Mouse (Mus musculus): ENCODE measurements around the gene Fbxw7. TPM values are rescaled to one million over a fixed set of nuclear protein-coding genes. Genes with fewer than 3 reads are reported as not detected.
"Not testable (repeated sequence)": the region's sequence is repeated elsewhere in the genome, so short reads cannot be mapped to it uniquely, and the experiment has no call there.

Gene Fbxw7
- polyA plus RNA-seq, 1 experiment, result not detected

GRCm38 (mm10) chr3:84839499-84839898 is 24.4 kb downstream of the Fbxw7 start:
- TF ChIP-seq POLR2A (IDR thresholded peaks at IDR 0.05; ENCODE audit: insufficient read depth, low read depth, low read length), result no peak
- TF ChIP-seq CTCF (IDR thresholded peaks at IDR 0.05; ENCODE audit: insufficient read depth, low read depth, low read length), result no peak
- no peak overlapping the region for H3K27ac ChIP-seq (ENCODE audit: insufficient read depth, low read depth, low read length)
- 76% methylated on average over 5 of the region's 5 CpGs for WGBS
- H3K4me1 ChIP-seq (ENCODE audit: control insufficient read depth, insufficient read depth, low read length), result 0 out of 2 replicates have a peak, but pooled peaks cover 2% of the 10 kb centered on the region
- no peak overlapping the region for H3K4me3 ChIP-seq (ENCODE audit: insufficient read depth, low read depth, low read length)

GRCm38 (mm10) chr3:84841271-84841670 is 26.2 kb downstream of the Fbxw7 start:
- no peak for TF ChIP-seq POLR2A (IDR thresholded peaks at IDR 0.05; ENCODE audit: insufficient read depth, low read depth, low read length)
- 95% methylated on average over 4 of the region's 4 CpGs for WGBS
- no peak overlapping the region for H3K27ac ChIP-seq (ENCODE audit: insufficient read depth, low read depth, low read length)
- H3K4me1 ChIP-seq (ENCODE audit: control insufficient read depth, insufficient read depth, low read length), result 0 out of 2 replicates have a peak, but pooled peaks cover 2% of the 10 kb centered on the region
- no peak overlapping the region for H3K4me3 ChIP-seq (ENCODE audit: insufficient read depth, low read depth, low read length)

- Histone ChIP-seq H3K4me3 (ENCODE audit: insufficient read depth, low read depth, low read length) (no peak overlapping the region), H3K27ac (ENCODE audit: insufficient read depth, low read depth, low read length) (no peak overlapping the region), H3K4me1 (ENCODE audit: control insufficient read depth, insufficient read depth, low read length) (0 out of 2 replicates have a peak, but pooled peaks cover 2% of the 10 kb centered on the region)
- no peak for TF ChIP-seq POLR2A (IDR thresholded peaks at IDR 0.05; ENCODE audit: insufficient read depth, low read depth, low read length)
- TF ChIP-seq CTCF (IDR thresholded peaks at IDR 0.05; ENCODE audit: insufficient read depth, low read depth, low read length), result no peak
- WGBS, result 91% methylated on average over 2 of the region's 2 CpGs
These were observed 27.7 kb downstream of the Fbxw7 start for GRCm38 (mm10) chr3:84842793-84843192.

GRCm38 (mm10) chr3:84843594-84843993 is 28.5 kb downstream of the Fbxw7 start:
- Histone ChIP-seq H3K27ac (ENCODE audit: insufficient read depth, low read depth, low read length) (no peak overlapping the region), H3K4me1 (ENCODE audit: control insufficient read depth, insufficient read depth, low read length) (no peaks in the 10 kb centered on the region), H3K4me3 (ENCODE audit: insufficient read depth, low read depth, low read length) (no peak overlapping the region)
- TF ChIP-seq CTCF (IDR thresholded peaks at IDR 0.05; ENCODE audit: insufficient read depth, low read depth, low read length) (no peak), POLR2A (IDR thresholded peaks at IDR 0.05; ENCODE audit: insufficient read depth, low read depth, low read length) (no peak)
- WGBS, result 24% methylated on average over 1 of the region's 1 CpGs

GRCm38 (mm10) chr3:84848798-84849197 is 33.7 kb downstream of the Fbxw7 start:
- Histone ChIP-seq H3K4me3 (ENCODE audit: insufficient read depth, low read depth, low read length) (no peak overlapping the region), H3K4me1 (ENCODE audit: control insufficient read depth, insufficient read depth, low read length) (no peaks in the 10 kb centered on the region), H3K27ac (ENCODE audit: insufficient read depth, low read depth, low read length) (no peak overlapping the region)
- WGBS, result 84% methylated on average over 4 of the region's 4 CpGs
- no peak for TF ChIP-seq POLR2A (IDR thresholded peaks at IDR 0.05; ENCODE audit: insufficient read depth, low read depth, low read length)
- no peak for TF ChIP-seq CTCF (IDR thresholded peaks at IDR 0.05; ENCODE audit: insufficient read depth, low read depth, low read length)

GRCm38 (mm10) chr3:84850418-84850817 is 35.4 kb downstream of the Fbxw7 start:
- H3K4me1 ChIP-seq (ENCODE audit: control insufficient read depth, insufficient read depth, low read length), result no peaks in the 10 kb centered on the region
- 90% methylated on average over 1 of the region's 1 CpGs for WGBS
- no peak overlapping the region for H3K4me3 ChIP-seq (ENCODE audit: insufficient read depth, low read depth, low read length)
- TF ChIP-seq POLR2A (IDR thresholded peaks at IDR 0.05; ENCODE audit: insufficient read depth, low read depth, low read length) (no peak), CTCF (IDR thresholded peaks at IDR 0.05; ENCODE audit: insufficient read depth, low read depth, low read length) (no peak)
- H3K27ac ChIP-seq (ENCODE audit: insufficient read depth, low read depth, low read length), result no peak overlapping the region

- 50% methylated on average over 1 of the region's 1 CpGs for WGBS
- Histone ChIP-seq H3K4me1 (ENCODE audit: control insufficient read depth, insufficient read depth, low read length) (no peaks in the 10 kb centered on the region), H3K4me3 (ENCODE audit: insufficient read depth, low read depth, low read length) (no peak overlapping the region), H3K27ac (ENCODE audit: insufficient read depth, low read depth, low read length) (no peak overlapping the region)
- no peak for TF ChIP-seq CTCF (IDR thresholded peaks at IDR 0.05; ENCODE audit: insufficient read depth, low read depth, low read length)
- no peak for TF ChIP-seq POLR2A (IDR thresholded peaks at IDR 0.05; ENCODE audit: insufficient read depth, low read depth, low read length)
These were observed 36.7 kb downstream of the Fbxw7 start for GRCm38 (mm10) chr3:84851801-84852200.

GRCm38 (mm10) chr3:84852877-84853276 is 37.8 kb downstream of the Fbxw7 start:
- 88% methylated on average over 7 of the region's 7 CpGs for WGBS
- H3K4me3 ChIP-seq (ENCODE audit: insufficient read depth, low read depth, low read length), result no peak overlapping the region
- H3K4me1 ChIP-seq (ENCODE audit: control insufficient read depth, insufficient read depth, low read length), result no peaks in the 10 kb centered on the region
- H3K27ac ChIP-seq (ENCODE audit: insufficient read depth, low read depth, low read length), result no peak overlapping the region
- TF ChIP-seq CTCF (IDR thresholded peaks at IDR 0.05; ENCODE audit: insufficient read depth, low read depth, low read length), result no peak
- TF ChIP-seq POLR2A (IDR thresholded peaks at IDR 0.05; ENCODE audit: insufficient read depth, low read depth, low read length), result no peak

GRCm38 (mm10) chr3:84854440-84854839 is 39.4 kb downstream of the Fbxw7 start:
- 93% methylated on average over 1 of the region's 1 CpGs for WGBS

GRCm38 (mm10) chr3:84860669-84861068 is 45.6 kb downstream of the Fbxw7 start:
- no peak for TF ChIP-seq CTCF (IDR thresholded peaks at IDR 0.05; ENCODE audit: insufficient read depth, low read depth, low read length)
- no peak for TF ChIP-seq POLR2A (IDR thresholded peaks at IDR 0.05; ENCODE audit: insufficient read depth, low read depth, low read length)
- Histone ChIP-seq H3K27ac (ENCODE audit: insufficient read depth, low read depth, low read length) (no peak overlapping the region), H3K4me1 (ENCODE audit: control insufficient read depth, insufficient read depth, low read length) (no peaks in the 10 kb centered on the region), H3K4me3 (ENCODE audit: insufficient read depth, low read depth, low read length) (no peak overlapping the region)
- WGBS, result 100% methylated on average over 1 of the region's 1 CpGs

More at GRCm38 (mm10) chr3:84854440-84854839, 39.4 kb downstream of the Fbxw7 start:
- Histone ChIP-seq H3K4me3 (ENCODE audit: insufficient read depth, low read depth, low read length) (no peak overlapping the region), H3K27ac (ENCODE audit: insufficient read depth, low read depth, low read length) (no peak overlapping the region), H3K4me1 (ENCODE audit: control insufficient read depth, insufficient read depth, low read length) (no peaks in the 10 kb centered on the region)
- TF ChIP-seq POLR2A (IDR thresholded peaks at IDR 0.05; ENCODE audit: insufficient read depth, low read depth, low read length) (no peak), CTCF (IDR thresholded peaks at IDR 0.05; ENCODE audit: insufficient read depth, low read depth, low read length) (no peak)

- not testable (repeated sequence) for H3K4me1 ChIP-seq (ENCODE audit: control insufficient read depth, insufficient read depth, low read length); H3K4me3 ChIP-seq (ENCODE audit: insufficient read depth, low read depth, low read length)
- WGBS, result 97% methylated on average over 3 of the region's 3 CpGs
These were observed 46.7 kb downstream of the Fbxw7 start for GRCm38 (mm10) chr3:84861817-84862216.

More at GRCm38 (mm10) chr3:84861817-84862216, 46.7 kb downstream of the Fbxw7 start:
- not testable (repeated sequence) for H3K27ac ChIP-seq (ENCODE audit: insufficient read depth, low read depth, low read length)

Measured in olfactory bulb, adult 2 months (tissue).